ENCODE assay signal across 19 mouse cellular contexts in the genomic region with DNA sequence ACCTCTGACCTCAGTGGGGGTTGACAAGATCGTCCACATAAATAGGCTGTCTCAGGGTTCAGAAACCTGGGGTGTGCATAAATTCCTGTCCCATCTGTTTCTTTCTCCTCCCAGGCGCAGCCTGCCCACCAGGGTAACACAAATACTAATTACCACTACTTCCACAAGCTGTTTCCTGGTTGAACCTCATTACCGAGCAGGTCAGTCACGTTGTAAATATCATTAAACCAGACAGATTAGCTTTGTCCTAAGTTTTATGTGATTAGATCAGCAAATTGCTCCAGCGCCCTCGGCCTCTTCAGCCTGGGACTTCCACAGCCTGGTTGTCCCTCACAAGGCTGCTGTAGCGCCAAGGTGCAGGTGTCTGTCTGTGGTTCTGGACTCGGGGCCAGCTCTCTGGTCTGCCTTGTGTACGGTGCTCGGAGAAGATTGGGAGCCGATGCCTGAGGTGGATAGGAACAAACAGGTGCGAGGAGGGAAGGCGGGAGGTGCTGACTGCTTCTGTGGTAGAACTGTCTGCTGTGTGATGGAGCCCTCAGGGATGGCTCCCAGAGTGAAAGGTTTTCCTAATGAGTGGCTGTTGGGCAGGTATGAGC. TPM values are rescaled to one million over a fixed set of nuclear protein-coding genes. Genes with fewer than 3 reads are reported as not detected.
A peak's percentile ranks its signal among the peaks of the same experiment; 100 is the strongest.
DNase-seq lines count a peak whose midpoint lies in the region; ATAC-seq lines count a peak whose summit lies in the region.
"Had no signal": no experiment of that assay in that cellular context is flagged by ENCODE, and none has a peak within 500 bp of the region (broad histone marks: within the 10 kb centered on the region; RNA-seq: fewer than 3 reads in every experiment).

No protein-coding gene starts in this region.

- no peak overlapping the region for H3K4me3 ChIP-seq in hindbrain, embryonic 10.5 days
- no peak overlapping the region for H3K4me3 ChIP-seq in hindbrain, embryonic 11.5 days (ENCODE audit: low read depth, low read length)
- H3K4me3 ChIP-seq: embryonic facial prominence, embryonic 15.5 days; heart, embryonic 10.5 days; liver, embryonic 12.5 days; lung, embryonic 15.5 days had no signal

- H3K4me2 ChIP-seq in hindbrain, embryonic 11.5 days (replicated peaks; ENCODE audit: low read depth, low read length): no peak overlapping the region
- H3K4me2 ChIP-seq: embryonic facial prominence, embryonic 15.5 days; liver, embryonic 12.5 days; lung, embryonic 15.5 days had no signal

- H3K9ac ChIP-seq in hindbrain, embryonic 11.5 days (ENCODE audit: low read depth, low read length): no peak overlapping the region
- H3K9ac ChIP-seq: embryonic facial prominence, embryonic 15.5 days; liver, embryonic 12.5 days; lung, embryonic 15.5 days had no signal

- DNase-seq in cerebellum, adult 18-20 months: peak; percentile 49 to 59
- no peak for DNase-seq in cerebellum, adult 11-12 months
- DNase-seq in hindbrain, embryonic 10.5 days (ENCODE audit: low spot score): no peak
- DNase-seq in hindbrain, embryonic 11.5 days (ENCODE audit: low spot score): no peak
- peak; percentile 74 for DNase-seq in retina, postnatal 1 day
- no peak for DNase-seq in retina, embryonic 14.5 days (ENCODE audit: low spot score)
- DNase-seq in left cerebral cortex, adult 9 months (ENCODE audit: low spot score in 2 of 2): no peak
- no peak for DNase-seq in urinary bladder, postnatal 10 days (ENCODE audit: low spot score)
- DNase-seq: gastrocnemius, postnatal 25 days; heart, postnatal 14 days; kidney, adult 11 months; kidney, postnatal 14 days; right cerebral cortex, postnatal 25 days; thymus, postnatal 4 days had no signal

- no peak for ATAC-seq in hindbrain, embryonic 11.5 days (ENCODE audit: low FRiP score)
- ATAC-seq: liver, embryonic 12.5 days; Patski had no signal

- peaks cover 46% of the 10 kb centered on the region for H3K4me1 ChIP-seq in hindbrain, embryonic 10.5 days (replicated peaks)
- H3K4me1 ChIP-seq in hindbrain, embryonic 11.5 days (replicated peaks; ENCODE audit: control insufficient read depth, insufficient read depth, low read length): no peaks in the 10 kb centered on the region; the same call in 1 of the 2 replicates

- no peaks in the 10 kb centered on the region for H3K36me3 ChIP-seq in hindbrain, embryonic 10.5 days
- H3K36me3 ChIP-seq in hindbrain, embryonic 11.5 days (ENCODE audit: control insufficient read depth, insufficient read depth, low read length): no peaks in the 10 kb centered on the region
- H3K36me3 ChIP-seq: embryonic facial prominence, embryonic 15.5 days; liver, embryonic 12.5 days; lung, embryonic 15.5 days had no signal

- no peaks in the 10 kb centered on the region for H3K27me3 ChIP-seq in hindbrain, embryonic 10.5 days (ENCODE audit: insufficient read depth, poor library complexity, severe bottlenecking)
- no peaks in the 10 kb centered on the region for H3K27me3 ChIP-seq in hindbrain, embryonic 11.5 days (ENCODE audit: control insufficient read depth, insufficient read depth, low read length)
- H3K27me3 ChIP-seq: embryonic facial prominence, embryonic 15.5 days; Patski had no signal

- H3K27ac ChIP-seq in hindbrain, embryonic 10.5 days: peak overlapping the region; percentile 2
- no peak overlapping the region for H3K27ac ChIP-seq in hindbrain, embryonic 11.5 days (ENCODE audit: low read depth, low read length)
- H3K27ac ChIP-seq: embryonic facial prominence, embryonic 15.5 days; heart, embryonic 10.5 days; liver, embryonic 12.5 days; lung, embryonic 15.5 days had no signal

- no peaks in the 10 kb centered on the region for H3K9me3 ChIP-seq in hindbrain, embryonic 10.5 days
- H3K9me3 ChIP-seq in hindbrain, embryonic 11.5 days (ENCODE audit: control insufficient read depth, low read length): no peaks in the 10 kb centered on the region
- H3K9me3 ChIP-seq: embryonic facial prominence, embryonic 15.5 days; heart, embryonic 10.5 days; liver, embryonic 12.5 days; lung, embryonic 15.5 days had no signal

- WGBS in hindbrain, embryonic 10.5 days: 80% methylated on average over 13 of the region's 13 CpGs
- WGBS in hindbrain, embryonic 11.5 days: 71% methylated on average over 13 of the region's 13 CpGs

RNA-seq across cellular contexts. Expression of a gene that starts 43.0 kb away (rescaled TPM):
- polyA plus RNA-seq in hindbrain, embryonic 10.5 days (2016; fragmentation: Nextera tagmentation; extraction: Ambion mirVana): 33.7 and 37.6 TPM in 2 replicates
- 25.1 and 29.2 TPM in 2 replicates for polyA plus RNA-seq in hindbrain, embryonic 11.5 days (2014; fragmentation: Nextera tagmentation; extraction: Ambion mirVana)

Comparison
In these comparisons a context has a peak if more than half of its experiments do, and no peak if none do; other contexts are left out.
1. DNase-seq: peak in cerebellum, adult 18-20 months (2 of 2) and retina, postnatal 1 day (single experiment); none in cerebellum, adult 11-12 months (single experiment), hindbrain, embryonic 10.5 days (single experiment), hindbrain, embryonic 11.5 days (single experiment), retina, embryonic 14.5 days (single experiment), left cerebral cortex, adult 9 months (0 of 2) and urinary bladder, postnatal 10 days (single experiment).